Mouse (Mus musculus): ENCODE data around the gene Pou2f2. TPM values are rescaled to one million over a fixed set of nuclear protein-coding genes. Genes with fewer than 3 reads are reported as not detected.

Pou2f2 gene
- total RNA-seq (2023): 22.4 TPM

GRCm38 (mm10) chr7:25179606-25180161 is at the start of gene Pou2f2:
Pou2f2 (minus strand) TSS chr7:25179726.

GRCm38 (mm10) chr7:25221102-25221883 is 41.8 kb upstream of the Pou2f2 start, which contains the start of gene Zfp526:
Zfp526 (plus strand) TSS chr7:25221425.

GRCm38 (mm10) chr7:25220457-25221101 is 41.1 kb upstream of the Pou2f2 start, which contains the start of gene Dedd2:
Dedd2 (minus strand) TSS chr7:25220615.

GRCm38 (mm10) chr7:25071979-25072715 is 107.4 kb downstream of the Pou2f2 start, which contains the start of the genes Grik5 and Zfp574:
Grik5 (minus strand) TSS chr7:25072346.
Zfp574 (plus strand) TSS chr7:25072567.

Other genes with a start within 250 kb of the Pou2f2 start
- gene Gm4881, start 235.2 kb downstream of the Pou2f2 start, total RNA-seq (2023): not detected
- 275 TPM for gene Rabac1, start 207.0 kb downstream of the Pou2f2 start, total RNA-seq (2023)
- gene Atp1a3, start 173.8 kb downstream of the Pou2f2 start, total RNA-seq (2023): 9.1 TPM
- gene Grik5, start 107.4 kb downstream of the Pou2f2 start, total RNA-seq (2023): 3.2 TPM
- 19.7 TPM for gene Zfp574, start 107.2 kb downstream of the Pou2f2 start, total RNA-seq (2023)
- 91.3 TPM for gene Dedd2, start 40.9 kb upstream of the Pou2f2 start, total RNA-seq (2023)
- gene Zfp526, start 41.7 kb upstream of the Pou2f2 start, total RNA-seq (2023): 19.5 TPM
- gene Gsk3a, start 58.1 kb upstream of the Pou2f2 start, total RNA-seq (2023): 90.8 TPM
- 38.9 TPM for gene Erf, start 71.0 kb upstream of the Pou2f2 start, total RNA-seq (2023)
- 342 TPM for gene Cic, start 88.0 kb upstream of the Pou2f2 start, total RNA-seq (2023)
- gene Pafah1b3, start 118.3 kb upstream of the Pou2f2 start, total RNA-seq (2023): 15.0 TPM
- not detected for gene Prr19, start 121.7 kb upstream of the Pou2f2 start, total RNA-seq (2023)
- not detected for gene Tmem145, start 126.4 kb upstream of the Pou2f2 start, total RNA-seq (2023)
- gene Megf8, start 137.4 kb upstream of the Pou2f2 start, total RNA-seq (2023): 0.89 TPM
- not detected for gene Cnfn, start 190.0 kb upstream of the Pou2f2 start, total RNA-seq (2023)
- gene Lipe, start 219.0 kb upstream of the Pou2f2 start, total RNA-seq (2023): 13.0 TPM
- gene Cxcl17, start 233.2 kb upstream of the Pou2f2 start, total RNA-seq (2023): not detected